Mouse (Mus musculus) T-helper 2 cell (primary cell): ENCODE measurements at regions not wholly inside any gene's neighbourhood (a gene's known extent, or its start where the extent isn't known, plus 50 kb on each side); places are given as distances from the start of the nearest gene placed in this dataset.

Experiments
- in situ Hi-C: fragments of 300-600 bp; cut with MboI, MseI; formaldehyde crosslinking; loops from one replicate; pipeline ENCODE4 v1.15.1; 2025; ENCODE audit warnings: high pct_unique_total_duplicates

- in situ Hi-C loops: loop anchor here (5.0 kb wide), 1 partner anchor 700 kb away; no protein-coding TSS in a partner anchor
Observed at GRCm38 (mm10) chr15:12066857-12067211, 50.8 kb upstream of the Zfr start.

DNA sequence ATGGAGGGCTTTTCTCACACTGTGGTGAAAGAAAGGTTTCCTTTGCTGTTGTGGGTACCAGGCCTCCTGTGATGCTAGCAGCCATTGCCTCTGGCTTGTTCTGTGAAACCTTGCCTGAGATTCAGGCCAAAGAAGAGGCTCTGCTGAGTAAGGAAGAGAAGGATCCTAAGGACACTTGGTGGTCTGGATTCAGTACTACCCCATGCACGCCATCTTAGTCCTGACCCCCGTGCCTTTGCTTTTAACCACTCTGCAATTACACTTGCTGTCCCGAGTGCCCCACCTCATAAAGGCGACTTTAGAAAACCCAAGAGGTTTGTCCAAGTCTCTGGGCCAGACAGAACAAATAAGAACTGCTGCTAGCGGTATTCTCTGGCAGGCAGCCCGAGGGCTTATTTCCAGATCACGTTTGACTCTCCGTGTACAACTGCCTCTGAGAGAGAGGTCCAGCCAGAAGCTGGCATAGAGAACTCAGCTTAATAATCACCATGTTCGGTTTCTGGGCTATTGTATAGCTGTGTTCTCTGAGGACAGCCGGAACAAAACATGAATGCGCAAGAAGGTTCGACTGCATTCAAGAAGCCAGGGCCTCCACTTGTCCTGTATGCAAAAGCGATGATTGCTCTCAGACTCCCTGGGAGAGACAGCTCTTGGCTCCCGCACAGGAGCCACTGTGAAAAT lies 51.3 kb upstream of the Zfr start:
- in situ Hi-C loops: loop anchor here (5.0 kb wide), 1 partner anchor 701 kb away; no protein-coding TSS in a partner anchor

- in situ Hi-C loops: no loop called here
Observed at GRCm38 (mm10) chr15:12054870-12055269, 58.1 kb upstream of the Sub1 start.

DNA sequence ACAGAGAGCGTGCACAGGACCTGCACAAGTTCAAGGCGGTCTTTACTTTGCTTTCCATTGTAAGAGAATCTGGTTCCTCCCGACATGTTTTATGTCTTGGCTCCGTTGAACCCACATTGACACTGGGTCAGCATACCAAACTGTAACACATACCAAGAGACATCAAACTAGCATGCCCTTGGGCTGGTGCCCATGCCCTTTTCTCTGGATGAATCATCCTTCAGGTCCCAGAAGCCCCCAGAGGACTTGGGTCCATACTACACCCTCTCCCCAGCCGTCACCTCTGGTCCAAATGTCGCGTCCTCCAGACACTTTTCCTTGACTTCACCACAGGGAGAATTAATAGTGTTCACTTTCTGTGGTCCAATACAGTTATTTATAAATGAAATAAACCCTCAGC lies 56.8 kb upstream of the Sub1 start:
- in situ Hi-C loops: no loop called here

DNA sequence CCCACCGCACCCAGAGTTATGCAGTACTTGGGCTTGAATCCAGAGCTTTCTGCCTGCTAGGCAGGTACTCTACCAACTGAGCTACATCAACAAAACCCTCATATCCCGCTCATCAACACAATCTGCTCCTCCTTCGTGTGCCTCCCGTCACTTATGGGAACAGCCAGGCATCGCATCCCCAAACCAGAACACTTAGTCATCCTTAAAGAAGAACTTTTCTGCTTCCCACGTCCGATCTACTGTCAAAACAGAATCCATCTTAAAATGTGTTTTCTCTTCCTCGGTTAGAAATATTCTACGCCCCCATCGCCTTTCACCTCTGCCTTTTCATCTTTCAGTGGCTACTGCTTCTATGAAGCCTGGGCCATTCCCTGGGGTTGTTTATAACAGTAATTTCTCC lies 52.2 kb upstream of the Sub1 start:
- in situ Hi-C loops: no loop called here

DNA sequence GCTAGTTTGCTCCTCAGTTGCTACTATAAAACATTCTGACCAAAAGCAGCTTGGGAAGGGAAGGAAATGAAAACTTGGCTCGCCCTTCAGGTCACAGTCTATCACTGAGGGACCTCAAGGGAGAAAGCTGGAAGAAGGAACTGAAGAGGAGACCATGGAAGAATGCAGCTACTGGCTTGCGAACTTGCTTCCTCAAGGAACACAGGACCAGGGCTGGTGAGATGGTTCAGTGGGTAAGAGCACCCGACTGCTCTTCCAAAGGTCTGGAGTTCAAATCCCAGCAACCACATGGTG lies 51.4 kb upstream of the Sub1 start:
- in situ Hi-C loops: no loop called here

DNA sequence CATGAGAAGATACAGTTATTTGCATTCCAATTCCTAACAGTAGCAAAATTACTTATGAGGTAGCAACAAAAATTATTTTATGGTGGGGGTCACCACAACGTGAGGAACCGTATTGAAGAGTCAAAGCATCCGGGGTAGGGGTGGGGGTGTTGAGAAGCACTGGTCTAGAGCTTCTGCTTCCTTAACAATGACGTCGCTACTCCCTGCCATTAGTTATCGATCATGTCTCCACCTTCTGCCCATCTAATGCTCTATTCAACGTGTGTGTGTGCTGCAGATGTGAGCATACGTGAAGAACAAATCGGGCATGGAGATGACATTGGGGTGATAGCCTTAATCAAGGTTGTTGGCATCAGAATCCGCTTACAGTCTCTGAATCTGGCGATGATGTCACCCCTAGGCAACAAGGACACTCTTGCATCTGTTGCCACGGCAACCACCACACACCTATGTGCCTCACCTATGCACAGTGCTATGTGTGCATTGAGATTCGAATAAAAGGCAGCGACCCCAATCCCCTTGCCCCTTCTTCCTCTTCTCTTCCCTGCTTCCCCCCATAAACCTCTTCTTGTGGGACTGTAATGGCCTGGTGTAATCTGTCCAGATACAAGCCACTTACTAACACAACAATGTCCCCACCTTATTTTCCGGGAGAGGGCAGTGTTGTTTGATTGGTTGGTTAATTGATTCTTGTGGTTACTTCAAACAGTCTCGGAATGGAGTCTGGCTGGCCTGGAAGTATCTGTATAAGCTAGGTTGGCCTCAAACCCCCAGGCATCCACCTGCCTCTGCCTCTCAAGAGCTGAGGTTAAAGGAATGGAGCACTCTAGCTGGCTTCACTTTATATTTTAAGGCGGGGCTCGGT lies 50.8 kb upstream of the Sub1 start:
- in situ Hi-C loops: no loop called here
